Mouse (Mus musculus) spleen, adult 2 months (tissue): Measurements from ENCODE around the gene Wwc1. TPM values are rescaled to one million over a fixed set of nuclear protein-coding genes. Genes with fewer than 3 reads are reported as not detected.

Source experiments
- DNase-seq, 2 experiments: peaks; one replicate each; pipeline versions ENCODE4 v3.0.0 to v3.0.0-alpha.2; 2012 to 2021; ENCODE audit warnings: low spot score in 2 of 2, low read depth in 1 of 2
- H3K27ac ChIP-seq: fragments of 200-500 bp; 2 replicates; pipeline ENCODE4 v1.5.1; 2012; ENCODE audit warnings: low read length, inconsistent platforms; ENCODE audit not compliant: insufficient read depth
- H3K27me3 ChIP-seq: fragments of 200-500 bp; 2 replicates; pipeline ENCODE4 v1.6.1; 2012; ENCODE audit warnings: mild to moderate bottlenecking, moderate library complexity, low read length, inconsistent platforms; ENCODE audit not compliant: control insufficient read depth, insufficient read depth
- H3K36me3 ChIP-seq: fragments of 200-500 bp; 2 replicates; pipeline ENCODE4 v1.6.1; 2012; ENCODE audit warnings: mild to moderate bottlenecking, low read length, inconsistent platforms; ENCODE audit not compliant: control insufficient read depth, insufficient read depth
- H3K4me1 ChIP-seq: fragments of 200-500 bp; 2 replicates; pipeline ENCODE4 v1.6.1; 2011; ENCODE audit warnings: inconsistent platforms; ENCODE audit not compliant: control insufficient read depth, insufficient read depth, insufficient read length
- H3K4me3 ChIP-seq: fragments of 200-500 bp; 2 replicates; pipeline ENCODE4 v1.5.1; 2011; ENCODE audit warnings: mild to moderate bottlenecking, inconsistent platforms; ENCODE audit not compliant: insufficient read depth, insufficient read length; ENCODE audit errors: extremely low read depth
- CTCF ChIP-seq: fragments of 200-500 bp; IDR thresholded peaks from 2 replicates; pipeline ENCODE4 v1.5.1; 2011; ENCODE audit warnings: mild to moderate bottlenecking, inconsistent platforms; ENCODE audit not compliant: insufficient read depth, insufficient read length, insufficient replicate concordance; ENCODE audit errors: extremely low read depth
- POLR2A ChIP-seq: fragments of 200-500 bp; IDR thresholded peaks from 2 replicates; pipeline ENCODE4 v1.6.1; 2011; ENCODE audit warnings: low read depth, low read length, inconsistent platforms
- WGBS: fragments of 180-500 bp; shearing (Covaris S2); methylation state at CpG from one replicate; pipeline ENCODE4 v1.1.7; 2018; 5-methylcytosine and 5-hydroxymethylcytosine counted together
- polyA plus RNA-seq: library from polyadenylated mRNA; depleted of rRNA; stranded (reverse); fragments of >200 nt; gene quantifications from 2 replicates; pipeline ENCODE4 v1.2.3, GENCODE M21; 2012

Wwc1 gene
- polyA plus RNA-seq, 1 experiment, result 0.47 TPM

DNA sequence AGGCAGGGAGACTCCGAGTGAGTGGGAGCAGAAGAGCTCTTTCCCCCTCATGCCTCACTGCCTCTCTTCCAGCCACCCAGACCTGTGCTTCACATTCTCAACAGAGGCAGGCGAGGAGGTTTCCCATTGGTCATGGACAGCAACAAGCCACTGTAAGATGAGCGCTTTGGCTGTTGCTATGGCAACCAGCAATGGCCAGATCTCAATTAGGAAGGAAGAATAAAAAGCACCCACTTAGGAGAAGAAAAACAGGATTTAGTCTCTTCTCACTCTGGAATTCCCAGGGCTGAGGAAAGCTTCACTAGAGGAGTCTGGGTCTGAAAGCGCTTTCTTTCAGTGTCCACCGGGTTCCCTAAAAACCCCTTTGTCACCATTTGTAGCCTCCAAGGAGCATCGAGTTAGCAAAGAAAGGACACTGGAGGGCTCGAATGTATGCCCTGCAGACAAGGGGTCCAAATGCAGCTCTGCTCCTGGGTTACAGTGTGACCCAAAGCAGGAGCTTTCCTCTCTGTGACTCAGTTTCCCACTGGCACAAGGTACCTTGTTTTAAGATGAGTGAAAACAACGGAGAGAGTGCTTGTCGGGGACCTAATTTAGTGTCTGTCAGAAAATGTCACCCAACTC, 115.2 kb downstream of the Wwc1 start:
- Histone ChIP-seq H3K27ac (no peak overlapping the region), H3K36me3 (no peaks in the 10 kb centered on the region), H3K27me3 (no peaks in the 10 kb centered on the region), H3K4me3 (no peak overlapping the region), H3K4me1 (no peaks in the 10 kb centered on the region)
- no peak for DNase-seq
- 55% methylated on average over 9 of the region's 9 CpGs for WGBS
- TF ChIP-seq POLR2A, result no peak
- no peak for TF ChIP-seq CTCF

DNA sequence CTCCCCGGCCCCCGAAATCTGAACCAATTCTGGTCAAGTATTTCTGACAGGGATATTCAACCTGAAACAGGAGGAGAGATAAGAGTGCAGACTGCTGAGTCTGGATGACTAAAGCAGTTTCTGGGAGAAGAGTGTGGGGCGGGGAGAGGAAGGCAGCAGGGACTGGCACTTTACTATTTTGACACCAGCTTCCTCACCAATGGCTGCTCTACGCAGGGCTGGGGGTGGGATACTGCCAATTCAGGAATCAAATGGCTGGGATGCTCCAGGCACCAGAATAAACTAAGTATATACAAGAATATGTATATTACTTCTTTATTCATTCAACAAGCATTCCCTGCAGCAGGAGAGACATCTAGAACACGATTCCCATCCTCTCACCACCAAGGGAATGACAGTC, 116.7 kb downstream of the Wwc1 start:
- 85% methylated on average over 5 of the region's 5 CpGs for WGBS
- DNase-seq, result no peak
- TF ChIP-seq POLR2A (no peak), CTCF (no peak)
- no peak overlapping the region for H3K27ac ChIP-seq
- H3K27me3 ChIP-seq, result no peaks in the 10 kb centered on the region
- no peaks in the 10 kb centered on the region for H3K36me3 ChIP-seq
- H3K4me3 ChIP-seq, result no peak overlapping the region
- no peaks in the 10 kb centered on the region for H3K4me1 ChIP-seq

DNA sequence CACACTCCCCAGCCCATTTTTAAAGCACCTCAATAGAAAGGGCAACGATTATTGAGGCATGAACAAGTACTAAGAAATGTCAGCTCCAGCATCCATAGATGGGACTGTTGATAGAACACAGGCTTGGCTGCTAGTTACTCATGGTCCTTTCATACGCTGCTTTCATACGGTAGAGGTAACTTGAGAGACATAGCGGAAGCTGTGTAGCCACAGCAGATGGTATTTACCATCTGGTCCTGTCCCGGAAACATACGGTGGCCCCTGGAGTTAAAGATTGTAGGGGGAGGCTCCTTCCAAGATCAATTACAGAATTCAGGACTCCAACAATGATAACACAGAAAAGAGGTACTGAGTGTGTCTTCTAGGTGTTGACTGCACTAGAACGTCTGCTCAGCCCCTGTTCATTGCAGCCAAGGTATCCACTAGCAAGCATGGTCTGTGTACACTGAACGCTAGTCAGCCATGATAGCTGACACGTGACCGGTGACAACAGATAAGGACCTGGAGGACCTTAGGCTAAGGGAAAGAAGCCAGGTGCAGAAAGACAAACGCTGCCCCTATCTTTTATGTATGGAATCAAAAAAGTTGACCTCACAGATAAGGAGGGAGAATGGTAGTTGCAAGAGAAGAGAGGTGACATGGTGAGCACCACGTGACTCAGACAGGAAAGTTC, 122.8 kb downstream of the Wwc1 start:
- no peak overlapping the region for H3K4me3 ChIP-seq
- TF ChIP-seq CTCF, result no peak
- no peak for TF ChIP-seq POLR2A
- no peak overlapping the region for H3K27ac ChIP-seq
- H3K36me3 ChIP-seq, result no peaks in the 10 kb centered on the region
- no peaks in the 10 kb centered on the region for H3K4me1 ChIP-seq
- 85% methylated on average over 12 of the region's 12 CpGs for WGBS
- DNase-seq, result no peak
- no peaks in the 10 kb centered on the region for H3K27me3 ChIP-seq

DNA sequence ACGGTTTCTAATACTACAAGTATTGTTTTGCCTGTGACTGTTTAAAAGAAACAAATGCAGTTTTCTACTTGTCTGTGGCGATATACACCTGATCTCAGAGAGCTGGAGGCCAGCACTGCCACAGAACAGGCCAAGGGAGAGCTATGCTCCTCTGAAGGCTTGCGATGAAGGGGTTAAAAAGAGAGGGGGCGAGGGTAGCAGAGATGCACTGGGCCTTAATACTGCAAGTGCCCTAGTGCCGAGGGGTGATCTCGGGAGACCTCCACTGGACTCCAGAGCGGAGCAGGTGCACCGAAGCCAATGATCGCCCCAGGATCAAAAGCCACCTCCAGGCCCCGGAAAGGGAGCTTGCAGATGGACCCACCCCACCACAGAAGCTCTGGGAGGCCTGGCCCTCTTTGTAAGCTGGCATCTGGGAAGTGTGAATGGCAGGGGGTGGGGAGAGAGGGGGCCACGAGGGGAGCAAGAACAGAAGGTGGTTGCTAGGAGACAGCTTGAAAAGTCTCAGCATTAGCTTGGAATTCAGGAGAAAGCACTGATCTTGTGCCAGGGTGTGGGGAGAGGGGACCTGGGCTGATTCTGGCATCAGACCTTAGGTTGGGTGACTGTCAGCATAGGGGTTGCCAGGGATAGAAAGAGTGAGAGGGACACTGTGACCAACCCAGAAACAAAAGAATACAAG, 123.8 kb downstream of the Wwc1 start:
- H3K4me1 ChIP-seq, result no peaks in the 10 kb centered on the region
- 80% methylated on average over 11 of the region's 11 CpGs for WGBS
- no peak for TF ChIP-seq CTCF
- TF ChIP-seq POLR2A, result no peak

DNA sequence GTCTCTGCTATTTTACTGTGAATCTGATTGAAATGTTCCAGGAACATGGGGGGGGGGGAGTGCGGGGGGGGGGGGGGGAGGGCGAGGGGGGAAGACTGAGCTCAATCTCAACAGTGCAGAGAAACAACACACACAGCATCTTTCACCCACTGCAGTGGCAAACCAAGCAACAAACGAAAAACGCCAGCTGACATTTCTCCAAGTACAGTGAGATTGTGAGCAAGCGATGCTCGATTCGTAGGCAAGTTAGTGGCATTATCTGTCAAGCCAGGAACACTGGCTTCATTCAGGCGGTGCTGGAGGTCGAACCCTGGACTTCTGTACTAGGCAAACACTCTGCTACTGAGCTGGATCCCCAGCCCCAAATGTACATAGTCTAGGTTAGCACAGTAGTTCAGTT, 124.8 kb downstream of the Wwc1 start:
- no peak for TF ChIP-seq CTCF
- no peak for TF ChIP-seq POLR2A
- no peaks in the 10 kb centered on the region for H3K27me3 ChIP-seq
- no peak for DNase-seq
- H3K27ac ChIP-seq, result no peak overlapping the region
- H3K4me1 ChIP-seq, result no peaks in the 10 kb centered on the region
- 79% methylated on average over 8 of the region's 9 CpGs for WGBS
- H3K36me3 ChIP-seq, result no peaks in the 10 kb centered on the region
- H3K4me3 ChIP-seq, result no peak overlapping the region

More for the DNA sequence above, 123.8 kb downstream of the Wwc1 start:
- Histone ChIP-seq H3K36me3 (no peaks in the 10 kb centered on the region), H3K27me3 (no peaks in the 10 kb centered on the region), H3K27ac (no peak overlapping the region), H3K4me3 (no peak overlapping the region)
- no peak for DNase-seq

DNA sequence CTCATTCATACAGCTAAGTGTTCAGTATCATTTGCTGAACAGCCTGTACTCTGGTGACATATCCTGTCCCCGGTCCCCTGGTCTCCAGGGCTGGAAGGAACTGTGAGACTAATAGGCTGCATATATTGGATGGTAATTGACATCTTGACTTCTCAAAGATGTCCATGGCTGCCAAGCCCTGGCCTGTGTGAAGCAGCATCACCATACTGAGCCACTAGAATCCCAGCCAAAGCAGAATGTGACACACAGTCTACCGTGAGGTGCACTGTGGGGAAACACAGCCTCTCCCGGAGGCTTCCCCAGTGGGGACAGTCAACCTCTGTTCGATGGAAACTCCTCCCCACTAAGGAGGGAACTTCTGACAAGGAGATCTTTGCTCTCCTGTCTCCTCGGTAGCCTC, 125.4 kb downstream of the Wwc1 start:
- no peaks in the 10 kb centered on the region for H3K4me1 ChIP-seq
- DNase-seq, result no peak
- no peaks in the 10 kb centered on the region for H3K36me3 ChIP-seq
- H3K27me3 ChIP-seq, result no peaks in the 10 kb centered on the region
- no peak overlapping the region for H3K4me3 ChIP-seq
- TF ChIP-seq POLR2A (no peak), CTCF (no peak)
- 76% methylated on average over 5 of the region's 5 CpGs for WGBS
- H3K27ac ChIP-seq, result no peak overlapping the region

DNA sequence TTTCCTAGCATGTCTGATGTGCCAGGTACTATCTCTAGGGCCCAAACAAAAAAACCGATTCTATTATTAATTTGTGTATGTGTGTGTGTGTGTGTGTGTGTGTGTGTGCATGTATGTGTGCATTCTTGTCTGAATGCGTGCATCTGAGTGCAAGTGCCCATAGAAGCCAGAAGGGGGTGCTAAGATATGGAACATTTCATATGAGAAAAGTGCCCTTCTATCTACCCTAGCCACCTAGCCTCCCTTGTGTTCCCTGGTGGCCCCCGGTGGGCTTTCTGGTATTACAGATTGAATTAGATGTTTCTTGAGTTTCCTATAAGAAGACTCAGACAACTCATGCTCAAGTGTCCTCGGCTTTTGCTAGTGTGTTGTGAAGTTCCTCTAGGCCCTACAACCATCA, 126.7 kb downstream of the Wwc1 start:
- Histone ChIP-seq H3K27me3 (no peaks in the 10 kb centered on the region), H3K27ac (no peak overlapping the region), H3K36me3 (no peaks in the 10 kb centered on the region), H3K4me1 (no peaks in the 10 kb centered on the region), H3K4me3 (no peak overlapping the region)
- TF ChIP-seq CTCF, result no peak
- no peak for DNase-seq
- 92% methylated on average over 4 of the region's 4 CpGs for WGBS
